In the genomic region with DNA sequence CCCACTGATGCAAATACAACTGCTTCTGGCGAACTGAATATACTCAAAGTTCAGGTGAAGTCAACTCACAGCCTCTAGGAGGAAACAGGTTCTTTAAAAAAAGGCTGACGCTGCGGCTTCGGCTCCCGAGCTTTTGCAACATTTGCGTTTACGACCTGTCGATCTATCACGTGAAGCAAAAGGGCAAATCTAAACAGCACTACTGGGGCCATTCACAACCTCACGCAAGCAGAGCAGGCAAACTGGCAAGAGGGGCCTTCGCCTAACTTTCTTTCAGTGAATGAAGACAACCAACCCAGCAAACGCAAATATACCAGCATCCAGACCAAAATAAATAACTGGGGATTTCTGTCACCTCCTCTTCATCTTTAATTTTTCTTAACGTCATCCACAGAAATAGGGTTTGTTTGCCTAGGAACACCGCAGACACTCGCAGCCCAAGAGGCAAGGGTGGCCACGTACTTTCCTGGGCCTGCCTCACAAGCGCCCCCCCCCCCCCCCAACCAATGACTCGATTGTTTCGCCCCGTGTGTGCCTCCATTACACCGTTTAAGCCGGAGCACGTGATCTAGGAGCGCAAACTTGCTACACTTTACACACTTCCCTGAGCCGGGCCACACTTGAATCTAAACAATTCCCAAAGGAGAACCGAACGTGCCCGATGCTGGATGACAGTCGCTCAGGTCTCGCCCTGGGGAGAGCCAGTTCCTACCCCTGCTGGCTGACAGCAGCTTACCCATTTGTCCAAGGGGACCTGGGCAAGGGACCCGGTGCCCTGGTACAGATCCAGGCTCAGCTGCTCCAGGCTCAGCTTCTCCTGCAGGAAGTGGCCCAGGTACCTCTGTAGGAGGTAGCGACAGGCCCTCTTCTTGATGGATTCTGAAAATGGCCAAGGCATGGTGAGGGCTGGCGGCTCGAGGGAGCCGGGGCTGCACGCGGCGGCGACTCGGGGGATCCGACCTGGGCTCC, we compare ENCODE assay signal across 8 mouse cellular contexts. TPM values are rescaled to one million over a fixed set of nuclear protein-coding genes. Genes with fewer than 3 reads are reported as not detected.
DNase-seq lines count a peak whose midpoint lies in the region; ATAC-seq and TF ChIP-seq lines count a peak whose summit lies in the region.

A gene (plus strand): TSS at position 897 of the 969 bp plus-strand sequence.

- H3K9me3 ChIP-seq in forebrain, embryonic 13.5 days (replicated peaks) = no peaks in the 10 kb centered on the region
- H3K9me3 ChIP-seq in lung, embryonic 15.5 days = no peaks in the 10 kb centered on the region

- peaks cover 4% of the 10 kb centered on the region for H3K36me3 ChIP-seq in forebrain, embryonic 13.5 days (ENCODE audit: poor library complexity, severe bottlenecking)
- H3K36me3 ChIP-seq in lung, embryonic 15.5 days = no peaks in the 10 kb centered on the region

- intact Hi-C loops in heart, postnatal 25 days (cut with DNase I) = loop anchor here (2.0 to 10.0 kb wide), 3 partner anchors 38 to 331 kb away; a partner anchor contains a TSS

- DNase-seq in MEL-GATA-1-ER (ENCODE audit: extremely low read depth, low read depth) = peak; percentile 69
- DNase-seq in heart, postnatal 25 days (ENCODE audit: low spot score) = peak; percentile 14
- DNase-seq in layer of hippocampus, adult 2 months (ENCODE audit: low spot score in 2 of 2) = peak in 1 of 2 experiments; percentile 21
- peak; percentile 47 to 49 for DNase-seq in thymus, postnatal 36 days

- under 1% methylated on average over 41 of the region's 41 CpGs for whole genome bisulfite sequencing in forebrain, embryonic 13.5 days
- whole genome bisulfite sequencing in lung, embryonic 15.5 days = 2% methylated on average over 35 of the region's 41 CpGs

- no peak for TF ChIP-seq CTCF in layer of hippocampus, adult 2 months (conservative IDR thresholded peaks at IDR 0.05)

- peak within 1 kb of the TSS; percentile 91 for H3K9ac ChIP-seq in forebrain, embryonic 13.5 days
- peak within 1 kb of the TSS; percentile 80 for H3K9ac ChIP-seq in lung, embryonic 15.5 days

- peak within 1 kb of the TSS; percentile 92 for H3K27ac ChIP-seq in forebrain, embryonic 13.5 days
- peak within 1 kb of the TSS; percentile 94 for H3K27ac ChIP-seq in layer of hippocampus, adult 2 months
- H3K27ac ChIP-seq in lung, embryonic 15.5 days = peak within 1 kb of the TSS; percentile 78

- H3K4me3 ChIP-seq in forebrain, embryonic 13.5 days = peak within 1 kb of the TSS; percentile 95
- H3K4me3 ChIP-seq in layer of hippocampus, adult 2 months = peak within 1 kb of the TSS; percentile 97
- peak within 1 kb of the TSS; percentile 95 for H3K4me3 ChIP-seq in lung, embryonic 15.5 days

- ATAC-seq in cerebellum, adult (ENCODE audit: insufficient number of reproducible peaks, low FRiP score, low TSS enrichment) = peak; percentile 36
- ATAC-seq in forebrain, embryonic 13.5 days = peak; percentile 57
- ATAC-seq in lung, embryonic 15.5 days (ENCODE audit: borderline replicate concordance, extremely low read depth, low FRiP score, low TSS enrichment) = peak; percentile 41
- peak; percentile 30; the same call in 1 of the 2 replicates for ATAC-seq in neutrophil, adult 5-6 weeks (ENCODE audit: extremely low read depth, insufficient number of reproducible peaks, low FRiP score, poor library complexity, severe bottlenecking)

- no peaks in the 10 kb centered on the region for H3K27me3 ChIP-seq in forebrain, embryonic 13.5 days
- no peaks in the 10 kb centered on the region for H3K27me3 ChIP-seq in lung, embryonic 15.5 days

- peak within 1 kb of the TSS; percentile 92 for H3K4me2 ChIP-seq in forebrain, embryonic 13.5 days
- H3K4me2 ChIP-seq in lung, embryonic 15.5 days = peak within 1 kb of the TSS; percentile 85

- peaks cover 34% of the 10 kb centered on the region for H3K4me1 ChIP-seq in forebrain, embryonic 13.5 days
- peaks cover 27% of the 10 kb centered on the region for H3K4me1 ChIP-seq in lung, embryonic 15.5 days

RNA-seq across cellular contexts. Expression of the gene that starts here (rescaled TPM):
- polyA plus RNA-seq in forebrain, embryonic 13.5 days (2015; fragmentation: Nextera tagmentation; extraction: Ambion mirVana) = 28.9 and 32.2 TPM in 2 replicates
- 1 to 10 TPM; 7.0 to 7.6 TPM for total RNA-seq in heart, postnatal 25 days (2021)
- total RNA-seq in layer of hippocampus, adult 2 months (2021) = 10 to 100 TPM; 25.3 to 26.7 TPM
- 28.4 and 29.7 TPM in 2 replicates for polyA plus RNA-seq in lung, embryonic 15.5 days (2015; fragmentation: Nextera tagmentation; extraction: Ambion mirVana)
- 17.0 and 17.1 TPM in 2 replicates for total RNA-seq in neutrophil, adult 5-6 weeks (2017)
